Mouse (Mus musculus): ENCODE measurements around the gene Prkag2.
"Not testable (repeated sequence)": the region's sequence is repeated elsewhere in the genome, so short reads cannot be mapped to it uniquely, and the experiment has no call there.

The Prkag2 gene

DNA sequence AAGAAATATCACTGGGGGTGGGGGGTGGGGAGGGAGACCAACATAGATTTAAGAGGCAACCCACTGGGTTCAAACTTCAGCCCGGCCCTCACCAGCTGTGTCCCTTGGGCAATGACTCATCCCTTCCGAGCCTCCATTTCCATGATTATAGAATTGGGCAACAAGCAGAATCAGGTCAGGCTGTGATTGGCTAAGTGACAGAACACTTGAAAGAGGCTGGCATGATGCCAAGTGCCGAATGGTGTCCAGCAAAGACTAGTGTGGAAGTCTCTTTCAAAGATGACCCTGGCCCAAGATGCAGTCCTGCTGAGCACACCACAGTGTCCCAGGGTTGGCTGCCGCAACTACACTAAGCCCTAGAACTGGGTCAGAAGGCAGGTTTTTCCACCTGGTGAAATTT is 14.2 kb downstream of the Prkag2 start:
- DNase-seq = peak; percentile 91

DNA sequence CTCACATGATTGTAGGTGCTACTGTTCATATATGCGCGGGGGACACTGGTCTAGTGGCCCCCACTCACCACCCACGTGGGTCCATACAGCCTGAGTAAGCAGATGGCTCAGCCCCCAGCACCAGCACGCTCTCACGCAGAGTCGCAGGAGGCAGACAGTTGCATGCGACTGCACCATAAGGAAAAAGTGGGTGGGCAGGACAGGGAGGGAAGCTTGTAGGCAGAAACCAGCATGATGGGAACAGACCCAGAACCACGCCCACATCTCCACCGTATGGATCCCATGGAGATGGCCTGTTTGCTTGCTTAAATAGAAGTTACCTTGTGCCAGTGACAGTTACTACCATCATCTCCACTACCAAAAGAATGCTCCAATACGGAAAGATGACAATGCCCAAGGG is 15.3 kb downstream of the Prkag2 start:
- DNase-seq = peak in 1 of 2 experiments; percentile 46

DNA sequence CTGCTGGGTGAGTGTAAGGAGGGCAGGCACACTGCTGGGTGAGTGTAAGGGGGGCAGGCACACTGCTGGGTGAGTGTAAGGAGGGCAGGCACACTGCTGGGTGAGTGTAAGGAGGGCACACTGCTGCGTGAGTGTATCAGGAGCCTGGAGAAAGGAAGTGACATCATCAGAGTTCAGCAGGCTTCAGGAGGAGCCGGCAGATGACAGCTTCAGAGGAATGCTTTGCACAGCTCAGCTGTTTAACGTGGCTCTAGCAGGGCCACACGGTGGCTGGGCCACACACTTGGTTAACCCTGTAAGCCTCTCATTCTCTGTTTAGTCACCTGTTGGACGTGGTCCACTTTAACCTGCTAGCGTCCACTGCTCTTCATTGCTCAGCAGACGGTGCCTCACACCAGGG is 16.6 kb downstream of the Prkag2 start:
- no peak for DNase-seq

DNA sequence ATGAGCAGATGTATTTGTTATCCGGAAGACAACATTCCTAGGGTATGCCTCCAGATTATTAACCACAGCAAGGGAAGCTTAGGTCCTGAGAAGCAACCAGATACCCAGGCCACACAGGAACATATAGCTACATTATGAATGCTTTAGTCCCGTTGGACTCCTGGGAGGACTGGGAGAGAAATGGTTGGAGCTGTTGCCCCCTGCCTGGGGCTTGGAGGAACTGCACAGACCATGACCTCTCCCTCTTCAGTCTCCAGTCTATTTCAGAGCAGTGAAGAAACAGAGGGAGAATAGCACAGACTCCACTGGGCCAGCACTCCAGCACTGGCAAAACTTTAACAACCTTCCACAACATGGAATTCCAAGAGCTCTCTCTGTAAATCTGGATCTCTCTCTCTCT is 17.9 kb downstream of the Prkag2 start:
- peak; percentile 74 to 76 for DNase-seq

DNA sequence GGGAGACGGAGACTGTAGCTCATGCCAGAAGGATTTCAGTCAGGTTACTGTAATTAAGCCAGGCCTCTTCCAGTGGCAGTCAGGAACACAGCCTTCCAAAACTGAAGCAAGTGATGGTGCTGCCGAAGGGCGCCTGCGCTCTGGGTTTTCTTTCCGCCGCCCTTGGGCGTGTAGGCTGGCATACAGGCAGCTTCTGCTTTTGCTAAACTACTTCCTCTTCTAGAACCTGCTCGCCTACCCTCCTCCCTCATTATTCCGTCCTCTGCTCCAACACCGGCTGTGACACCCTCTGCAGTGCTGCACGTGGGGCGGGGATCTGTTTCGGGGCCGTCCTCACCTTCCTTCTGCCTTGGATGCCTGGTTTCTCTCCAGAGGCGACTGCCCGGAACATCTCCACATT is 18.9 kb downstream of the Prkag2 start:
- no peak for DNase-seq

DNA sequence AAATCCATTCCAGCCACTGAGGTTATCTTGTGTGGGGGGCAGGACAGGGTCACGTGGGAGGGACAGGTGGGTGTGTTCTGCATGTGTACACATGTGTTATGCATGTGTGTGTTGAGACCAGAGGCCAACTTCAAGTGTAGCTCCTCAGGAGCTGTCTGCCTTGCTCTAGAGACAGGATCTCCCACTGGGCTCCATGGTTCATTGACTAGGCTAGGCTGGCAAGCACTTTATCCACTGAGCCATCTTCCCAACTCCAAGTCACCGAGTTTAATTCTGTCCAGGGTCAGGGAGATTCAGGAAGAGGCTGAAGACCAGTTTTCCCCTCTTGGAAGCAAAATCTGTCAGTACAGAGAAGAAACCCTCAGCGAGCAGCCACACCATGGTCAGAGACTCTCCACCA is 19.4 kb downstream of the Prkag2 start:
- no peak for DNase-seq

DNA sequence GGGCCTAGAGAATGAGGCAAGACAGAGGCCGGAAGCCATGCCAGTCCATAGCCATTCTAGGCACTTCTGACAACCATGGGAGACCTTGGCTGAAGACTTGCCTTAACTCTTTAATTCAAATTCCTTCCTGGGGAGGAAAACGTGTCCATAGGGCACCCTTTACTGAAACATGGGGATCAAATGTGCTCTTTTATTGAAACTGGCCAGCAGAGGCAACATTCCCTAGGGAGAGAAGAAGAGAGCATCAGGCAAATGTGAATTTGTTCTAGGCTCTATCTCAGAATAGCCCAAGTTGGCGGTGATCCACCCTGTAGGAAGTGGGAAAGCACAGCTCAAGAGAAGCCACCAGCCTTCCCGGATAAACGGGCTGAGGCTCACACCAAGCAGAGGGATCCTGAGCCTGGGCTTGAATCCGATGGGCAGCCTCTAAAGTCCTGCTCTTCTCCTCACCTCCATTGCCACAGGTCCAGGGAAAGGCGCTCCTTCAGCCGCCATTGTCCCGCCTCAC is 19.9 kb downstream of the Prkag2 start:
- DNase-seq = no peak

DNA sequence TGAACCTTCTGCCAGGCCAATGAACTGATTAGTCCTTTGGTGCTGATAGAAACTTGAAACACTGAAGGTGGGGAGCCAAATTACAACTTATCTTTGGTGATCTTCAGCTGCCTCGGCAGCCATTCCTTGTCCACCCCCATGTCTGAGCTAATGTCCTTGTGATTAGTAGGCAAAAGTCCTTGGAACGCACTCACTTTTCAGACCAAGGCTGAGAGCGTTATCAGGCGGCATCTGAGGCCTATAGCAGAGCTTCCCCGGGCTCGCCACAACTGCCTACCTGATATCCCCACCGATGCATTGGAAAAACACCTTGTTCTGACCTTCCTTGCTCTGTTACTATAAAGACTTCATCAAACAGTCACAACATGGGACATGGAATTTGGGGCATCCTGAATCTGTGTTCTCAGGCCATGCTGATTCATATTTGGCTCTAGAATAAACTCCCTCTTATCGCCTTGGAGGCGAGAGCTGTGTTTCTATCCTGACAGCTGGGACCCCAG is 20.6 kb downstream of the Prkag2 start:
- DNase-seq = no peak

DNA sequence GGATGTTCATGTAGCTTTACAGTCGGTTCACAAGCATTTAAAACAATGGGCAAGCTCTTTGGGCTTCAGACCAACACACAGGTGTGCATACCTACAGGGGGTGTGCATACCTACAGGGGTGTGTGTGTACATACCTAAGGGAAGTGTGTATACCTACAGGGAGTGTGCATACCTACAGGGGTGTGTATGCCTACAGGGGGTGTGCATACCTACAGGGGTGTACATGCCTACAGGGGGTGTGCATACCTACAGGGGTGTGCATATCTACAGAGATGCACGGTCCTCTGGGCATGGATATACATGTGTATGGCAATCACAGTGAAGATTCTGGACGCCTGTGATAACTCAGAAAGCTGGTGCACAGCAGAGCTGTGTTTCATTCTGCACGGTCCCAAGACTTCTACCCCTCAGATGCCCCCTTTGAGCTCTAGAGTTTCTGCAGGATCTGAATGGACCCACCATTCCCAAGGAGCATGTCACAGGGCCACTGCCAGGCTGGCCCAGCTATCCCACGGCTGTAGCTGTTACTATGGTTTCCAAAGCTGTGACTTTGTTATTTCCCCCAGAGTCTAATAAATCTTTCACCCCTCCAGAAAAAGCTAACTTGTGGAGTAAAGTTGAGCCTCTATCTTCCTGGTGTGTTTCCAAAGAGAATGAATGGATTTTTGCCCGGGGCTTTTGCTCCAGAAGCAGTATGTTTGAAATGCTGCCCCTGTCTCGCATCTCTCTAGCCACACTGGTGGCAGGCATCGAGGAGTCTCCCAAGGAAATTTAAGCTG is 22.4 kb downstream of the Prkag2 start:
- DNase-seq = no peak

DNA sequence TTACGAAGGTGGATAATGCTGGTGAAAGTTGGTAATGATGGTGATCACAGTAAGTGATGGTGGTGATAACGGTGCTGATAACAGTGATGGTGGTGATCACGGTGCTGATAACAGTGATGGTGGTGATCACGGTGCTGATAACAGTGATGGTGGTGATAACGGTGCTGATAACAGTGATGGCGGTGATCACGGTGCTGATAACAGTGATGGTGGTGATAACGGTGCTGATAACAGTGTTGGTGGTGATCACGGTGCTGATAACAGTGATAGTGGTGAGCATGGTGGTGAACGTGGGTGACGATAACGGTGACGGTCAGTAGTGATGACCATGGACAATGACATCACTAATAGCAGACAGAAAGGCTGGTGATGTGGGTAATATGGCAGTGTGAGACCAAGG is 23.2 kb downstream of the Prkag2 start:
- not testable (repeated sequence) for DNase-seq

DNA sequence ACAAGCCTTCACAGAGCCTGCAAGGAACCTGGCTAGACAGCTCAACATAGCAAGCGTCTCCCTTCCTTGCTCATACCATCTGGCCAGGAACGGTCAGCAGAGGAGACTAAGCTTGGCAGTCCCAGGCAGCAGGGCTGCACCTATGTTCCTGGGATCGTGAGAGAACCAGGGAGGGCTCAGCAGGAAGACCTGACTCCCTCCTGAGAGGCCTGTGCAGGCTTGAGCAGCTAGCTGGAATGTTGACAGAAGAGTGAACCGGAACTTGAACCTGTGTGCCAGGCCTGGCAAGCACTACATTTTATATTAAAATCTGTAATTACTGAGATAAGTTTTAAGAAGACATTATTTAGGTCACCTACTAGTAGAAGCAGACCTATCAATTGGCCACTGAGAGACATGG is 24.8 kb downstream of the Prkag2 start:
- no peak for DNase-seq

DNA sequence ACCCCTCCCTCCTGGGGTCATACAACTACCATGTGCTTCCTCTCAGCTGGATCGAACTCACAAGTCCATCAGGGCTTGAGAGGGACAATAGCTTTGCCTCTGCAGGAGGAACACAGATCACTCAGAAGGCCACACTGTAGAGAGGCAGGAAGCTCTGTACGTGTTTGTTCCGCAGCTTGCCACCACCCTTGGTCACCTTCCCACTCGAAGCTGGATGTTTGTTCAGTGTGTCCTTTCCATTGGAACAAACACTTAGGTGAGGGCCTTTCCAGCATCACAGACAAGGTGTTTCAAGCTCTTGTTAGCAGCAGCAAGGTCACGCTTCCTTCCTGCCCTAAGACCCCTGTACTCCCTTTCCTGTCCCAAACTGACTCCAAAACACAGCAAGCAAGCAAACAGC is 30.6 kb downstream of the Prkag2 start:
- no peak for DNase-seq

DNA sequence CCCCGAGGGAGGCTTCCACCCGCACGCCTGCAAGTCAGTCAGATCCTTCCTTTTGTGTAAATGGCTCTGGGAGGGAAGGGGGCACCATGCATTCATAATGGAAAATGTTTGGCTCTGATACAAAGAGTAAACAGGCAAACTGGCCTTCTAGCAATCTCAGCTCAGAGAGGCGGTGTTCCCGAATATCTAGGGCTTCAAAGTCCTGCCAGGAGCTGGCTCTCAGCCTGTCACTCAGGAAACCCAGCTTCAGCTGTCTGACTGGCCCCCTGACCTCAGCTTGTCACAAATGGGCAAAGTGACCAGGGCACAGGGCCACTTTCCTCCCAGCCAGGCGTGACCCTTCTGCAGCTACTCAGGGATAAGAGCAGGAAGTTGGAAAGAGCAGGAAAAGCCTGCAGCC is 33.3 kb downstream of the Prkag2 start:
- DNase-seq = peak; percentile 86 to 88

DNA sequence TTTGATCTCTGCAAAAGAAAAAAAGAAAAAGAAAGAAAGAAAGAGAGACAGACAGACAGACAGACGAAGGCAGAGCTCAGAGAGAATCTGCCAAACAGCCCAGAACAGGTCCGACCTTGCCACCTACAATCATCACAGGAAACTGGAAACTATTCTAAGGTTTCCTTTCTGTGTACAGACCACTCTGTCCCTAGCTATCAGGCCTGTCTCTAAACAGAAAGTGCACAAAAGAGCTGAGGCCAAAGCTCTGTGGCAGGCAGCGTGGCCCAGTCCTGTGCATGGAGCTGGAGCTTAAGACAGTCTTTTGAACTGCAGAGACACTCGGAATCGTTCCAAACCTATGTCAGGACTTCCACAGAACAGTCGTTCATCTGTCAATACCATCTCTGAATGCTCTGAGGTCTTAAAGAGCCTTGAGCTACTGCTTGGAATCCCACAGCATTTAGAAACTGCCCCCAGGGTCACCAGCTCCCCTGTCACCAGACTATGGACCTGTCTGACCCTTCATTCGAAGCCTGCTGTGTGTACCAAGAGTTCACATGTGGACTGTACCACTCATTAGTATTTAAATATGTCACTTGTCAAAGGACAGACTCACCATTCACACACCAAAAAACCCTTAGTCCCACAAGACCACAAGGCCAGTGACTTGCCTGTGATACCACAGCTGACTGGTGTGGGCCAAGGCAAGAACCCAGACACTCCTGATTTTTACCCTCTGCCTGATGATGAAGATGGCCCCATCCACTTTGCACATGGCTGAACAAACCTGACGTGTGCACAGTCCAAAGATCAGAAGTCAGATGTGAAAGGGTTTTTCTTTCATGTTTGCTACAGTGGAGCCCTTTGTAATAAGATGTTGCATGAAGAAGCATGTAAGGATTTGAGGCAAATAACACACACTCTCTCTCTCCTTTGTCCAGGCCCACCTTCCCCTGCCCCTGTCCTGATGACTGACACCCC is 35.9 kb downstream of the Prkag2 start:
- no peak for DNase-seq

DNA sequence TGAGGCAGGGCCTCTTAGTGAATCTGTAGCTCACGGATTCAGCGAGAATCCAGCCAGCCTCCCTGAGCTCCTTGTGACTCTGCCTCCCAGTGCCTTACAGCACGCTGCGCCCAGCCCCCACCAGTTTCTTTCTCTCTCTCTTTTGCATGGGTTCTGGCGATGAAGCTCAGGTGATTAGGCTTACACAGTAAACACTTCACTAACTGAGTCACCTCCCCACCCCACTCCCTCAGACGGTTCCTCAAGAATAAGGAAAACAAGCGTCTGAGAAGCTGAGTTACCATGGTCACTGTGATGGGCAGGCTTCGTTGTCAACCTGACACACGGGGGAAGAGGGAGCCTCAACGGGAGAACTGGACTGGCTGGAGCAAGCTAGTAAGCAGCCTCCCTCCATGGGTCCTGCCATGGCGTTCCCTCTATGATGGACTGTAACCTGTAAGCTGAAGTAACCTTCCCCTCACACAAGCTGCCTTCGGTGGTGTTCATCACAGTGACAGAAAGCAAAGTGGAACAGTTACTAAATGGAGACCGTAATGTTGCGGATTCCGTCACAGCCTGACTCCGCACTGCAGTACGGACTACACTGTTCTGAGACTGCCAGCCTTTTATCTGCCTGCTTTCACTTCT is 37.8 kb downstream of the Prkag2 start:
- no peak for DNase-seq

DNA sequence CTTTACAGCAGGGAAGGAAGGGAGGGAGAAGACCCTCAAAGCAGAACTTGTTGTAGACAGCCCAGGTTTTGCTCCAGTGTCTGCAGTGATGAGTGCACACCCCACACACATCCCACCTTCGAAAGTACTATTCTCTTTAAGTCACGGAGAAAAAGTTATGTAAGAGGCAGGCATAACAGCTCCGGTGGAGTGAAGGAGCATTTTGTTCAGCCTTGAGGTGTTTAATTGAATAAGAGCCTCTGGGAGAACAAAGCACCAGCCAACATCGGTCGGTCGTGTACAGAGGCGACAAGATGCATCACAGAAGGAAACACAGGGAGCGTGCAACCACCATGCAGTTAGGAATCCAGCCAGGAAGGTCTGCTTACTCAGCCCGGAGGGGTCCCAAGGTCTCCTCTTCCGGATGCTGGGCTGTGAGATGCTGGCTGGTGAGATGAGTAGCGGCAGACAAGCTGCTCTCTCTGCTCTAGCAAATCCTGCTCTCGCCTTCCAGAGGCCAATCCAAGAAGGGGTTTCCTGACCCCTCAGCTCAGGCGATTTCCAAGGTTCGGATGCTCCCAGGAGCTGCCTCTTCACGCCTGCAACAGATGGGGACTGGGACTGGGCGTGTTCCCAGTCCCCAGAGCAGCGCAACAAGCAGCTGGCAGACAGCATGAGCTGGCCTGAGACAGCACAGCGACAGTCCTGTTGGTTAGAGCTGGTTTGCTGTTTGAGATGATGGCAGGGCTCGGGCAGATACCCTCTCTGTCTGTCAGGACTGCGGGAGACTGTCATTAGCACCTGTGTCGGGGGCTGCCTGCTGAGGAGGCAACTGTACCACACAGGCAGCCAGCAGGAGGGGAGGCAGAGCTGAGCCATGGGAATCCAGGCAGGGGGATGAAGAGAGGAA is 41.3 kb downstream of the Prkag2 start:
- DNase-seq = peak; percentile 77 to 81

DNA sequence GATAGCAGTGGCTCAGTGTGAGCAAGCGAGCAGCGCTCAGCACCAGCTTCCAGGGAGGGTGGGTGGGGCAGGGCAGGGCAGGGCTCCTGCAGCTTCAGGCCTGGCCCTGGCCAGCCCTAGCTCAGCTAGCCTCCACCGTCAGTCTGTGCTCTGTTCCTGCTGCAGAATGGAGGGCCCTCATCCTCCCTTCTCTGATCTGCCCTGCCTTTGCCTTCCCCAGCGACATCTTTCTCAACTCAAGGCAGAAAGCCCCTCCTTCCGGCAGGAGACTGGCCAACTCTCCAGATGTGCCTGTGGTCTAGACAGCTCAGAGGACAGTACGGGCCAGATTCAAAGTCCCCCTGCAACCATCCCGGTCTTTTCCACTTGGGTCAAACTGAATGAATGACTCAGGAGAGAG is 42.0 kb downstream of the Prkag2 start:
- no peak for DNase-seq

DNA sequence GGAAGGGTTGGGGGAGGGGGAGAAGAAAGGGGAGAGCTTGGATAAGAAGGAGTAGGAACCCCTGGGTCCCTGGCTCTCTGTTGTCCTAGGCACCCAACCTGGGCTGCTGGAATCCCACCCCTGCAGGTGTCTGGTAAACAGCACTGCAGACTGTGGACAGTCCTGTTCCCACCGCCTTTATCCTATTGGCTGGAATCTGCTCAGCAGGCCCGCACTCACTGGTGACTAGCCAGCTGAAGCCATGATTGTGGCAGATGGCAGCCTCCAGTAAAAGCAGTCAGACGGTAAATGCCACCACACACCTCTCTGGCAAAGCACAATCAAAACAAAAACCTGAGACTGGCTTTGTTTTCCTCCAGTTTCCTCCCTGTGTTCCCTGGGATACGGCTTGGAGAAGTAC is 45.2 kb downstream of the Prkag2 start:
- peak; percentile 89 to 90 for DNase-seq

DNA sequence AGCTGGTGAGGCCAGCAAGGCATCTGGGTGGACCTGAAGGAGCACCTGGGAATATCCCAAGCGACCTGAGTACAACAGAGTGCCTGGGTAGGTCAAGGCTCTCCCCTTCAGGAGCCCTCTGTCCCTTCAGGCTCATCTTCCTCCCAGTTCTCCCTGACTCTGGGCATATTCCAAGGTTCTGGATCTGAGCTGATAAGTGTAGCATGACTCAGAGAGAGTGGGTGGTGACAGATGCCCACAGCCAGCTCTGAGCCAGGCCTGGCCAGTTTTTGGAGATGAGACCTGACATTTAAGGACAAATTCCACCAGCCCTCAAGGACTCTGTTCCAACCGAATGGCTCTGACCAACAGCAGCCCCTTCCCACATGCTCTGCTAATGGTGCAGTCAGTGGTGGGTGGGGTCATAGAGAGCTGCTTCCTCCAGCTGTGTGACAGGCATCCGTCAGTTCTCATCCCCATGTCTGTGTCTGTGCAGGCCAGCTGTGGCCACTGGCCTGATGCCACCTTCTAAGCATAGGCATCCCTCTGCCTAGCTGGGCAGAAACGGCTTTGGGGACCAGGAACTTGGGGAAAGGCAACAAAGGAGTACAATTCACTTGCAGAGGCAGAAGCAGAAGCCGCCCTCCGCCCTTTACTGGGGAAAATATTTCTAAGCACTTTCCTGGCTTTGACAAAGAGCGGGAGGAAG is 46.3 kb downstream of the Prkag2 start:
- DNase-seq = peak; percentile 59 to 62

DNA sequence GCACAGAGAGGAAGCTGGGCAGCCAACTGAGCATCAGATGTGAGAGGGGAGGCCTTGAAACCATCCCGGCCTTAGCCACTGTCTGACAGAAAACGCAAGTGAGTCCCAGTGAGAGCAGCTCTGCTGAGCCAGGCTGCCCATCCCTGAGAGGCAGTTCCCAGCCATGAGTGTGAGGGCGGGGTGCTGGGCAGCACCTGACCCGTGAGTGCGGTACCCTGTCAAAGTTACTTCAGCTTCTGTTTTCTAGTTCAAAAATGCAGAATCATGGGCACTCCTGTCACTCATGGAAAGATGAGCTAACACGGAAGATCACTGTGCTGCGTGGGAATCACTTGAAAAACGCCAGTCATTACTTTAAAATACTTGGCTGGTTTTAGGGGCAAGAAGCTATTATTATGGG is 49.6 kb downstream of the Prkag2 start:
- DNase-seq = no peak

DNA sequence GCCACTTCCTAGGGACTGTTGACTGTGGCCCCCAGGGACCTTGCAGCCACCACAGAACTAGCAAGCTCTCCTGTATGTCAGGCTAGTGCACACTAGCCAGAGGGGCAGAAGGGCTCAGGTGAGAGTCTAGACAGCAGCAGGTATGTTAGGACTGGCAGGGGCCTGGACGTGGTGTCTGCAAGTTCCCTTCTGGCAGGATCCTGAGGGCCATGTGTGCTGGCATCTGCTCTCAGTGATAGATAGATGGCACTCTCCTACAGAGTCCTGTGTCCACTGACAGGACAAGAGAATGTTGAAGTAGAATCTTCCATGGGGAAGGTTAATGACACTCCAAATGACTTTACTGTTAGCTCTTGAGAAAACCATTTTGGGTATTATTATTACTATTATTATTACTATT is 52.8 kb downstream of the Prkag2 start:
- DNase-seq = no peak

All from cerebellum, postnatal 10 days (tissue).